Mouse (Mus musculus): Measurements from ENCODE around the gene Arhgap35. TPM values are rescaled to one million over a fixed set of nuclear protein-coding genes. Genes with fewer than 3 reads are reported as not detected.
A peak's percentile ranks its signal among the peaks of the same experiment; 100 is the strongest.

Arhgap35 gene
- polyA plus RNA-seq, 1 experiment: 13.4 TPM

GRCm38 (mm10) chr7:16471549-16471948 lies 143.2 kb downstream of the Arhgap35 start:
- Histone ChIP-seq H3K4me1 (replicated peaks; ENCODE audit: control insufficient read depth, insufficient read depth, low read length) (no peaks in the 10 kb centered on the region; the same call in 1 of the 2 replicates), H3K27me3 (ENCODE audit: control insufficient read depth, insufficient read depth, low read length) (peaks cover 33% of the 10 kb centered on the region), H3K27ac (ENCODE audit: control insufficient read depth, insufficient read depth, low read length) (no peak overlapping the region), H3K36me3 (ENCODE audit: control insufficient read depth, insufficient read depth, low read length) (no peaks in the 10 kb centered on the region), H3K4me3 (ENCODE audit: control insufficient read depth, insufficient read depth, low read length) (no peak overlapping the region)
- DNase-seq: peak; percentile 46
- 36% methylated on average over 9 of the region's 9 CpGs for WGBS
- TF ChIP-seq CTCF (IDR thresholded peaks at IDR 0.05; ENCODE audit: borderline replicate concordance, control insufficient read depth, extremely low read depth, insufficient read depth, low read length, poor library complexity): no peak
- TF ChIP-seq POLR2A (IDR thresholded peaks at IDR 0.05; ENCODE audit: control insufficient read depth, extremely low read depth, insufficient read depth, low read length, poor library complexity): no peak

GRCm38 (mm10) chr7:16468115-16468514 lies 146.7 kb downstream of the Arhgap35 start:
- Histone ChIP-seq H3K27ac (ENCODE audit: control insufficient read depth, insufficient read depth, low read length) (no peak overlapping the region), H3K4me3 (ENCODE audit: control insufficient read depth, insufficient read depth, low read length) (no peak overlapping the region), H3K4me1 (replicated peaks; ENCODE audit: control insufficient read depth, insufficient read depth, low read length) (no peaks in the 10 kb centered on the region), H3K36me3 (ENCODE audit: control insufficient read depth, insufficient read depth, low read length) (no peaks in the 10 kb centered on the region), H3K27me3 (ENCODE audit: control insufficient read depth, insufficient read depth, low read length) (peaks cover 3% of the 10 kb centered on the region)
- 47% methylated on average over 5 of the region's 5 CpGs for WGBS
- no peak for DNase-seq
- TF ChIP-seq CTCF (IDR thresholded peaks at IDR 0.05; ENCODE audit: borderline replicate concordance, control insufficient read depth, extremely low read depth, insufficient read depth, low read length, poor library complexity): no peak

DNA sequence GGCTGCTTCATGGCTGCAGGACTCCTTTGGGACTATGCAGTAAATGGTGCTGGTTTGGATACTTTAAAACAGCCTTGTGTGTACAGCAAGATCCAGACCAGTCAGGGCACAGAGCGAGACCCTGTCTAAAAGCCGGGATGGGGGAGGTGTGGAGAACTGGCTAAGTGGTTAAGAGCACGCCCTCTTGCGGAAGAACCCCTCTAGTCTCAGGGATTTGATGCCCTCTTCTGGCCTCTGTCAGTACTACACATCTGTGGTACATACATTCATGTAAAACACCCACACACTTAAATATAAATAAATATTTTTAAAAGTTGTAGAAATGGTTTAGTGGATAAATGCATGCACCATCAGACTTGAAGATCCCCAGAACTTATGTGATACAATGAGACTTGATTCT lies 148.2 kb downstream of the Arhgap35 start:
- H3K4me3 ChIP-seq (ENCODE audit: control insufficient read depth, insufficient read depth, low read length): no peak overlapping the region
- WGBS: 71% methylated on average over 4 of the region's 4 CpGs
- no peak overlapping the region for H3K27ac ChIP-seq (ENCODE audit: control insufficient read depth, insufficient read depth, low read length)
- H3K27me3 ChIP-seq (ENCODE audit: control insufficient read depth, insufficient read depth, low read length): no peaks in the 10 kb centered on the region
- no peaks in the 10 kb centered on the region for H3K36me3 ChIP-seq (ENCODE audit: control insufficient read depth, insufficient read depth, low read length)
- TF ChIP-seq POLR2A (IDR thresholded peaks at IDR 0.05; ENCODE audit: control insufficient read depth, extremely low read depth, insufficient read depth, low read length, poor library complexity) (no peak), CTCF (IDR thresholded peaks at IDR 0.05; ENCODE audit: borderline replicate concordance, control insufficient read depth, extremely low read depth, insufficient read depth, low read length, poor library complexity) (peak; percentile 44; the same call in 1 of the 2 replicates)
- H3K4me1 ChIP-seq (replicated peaks; ENCODE audit: control insufficient read depth, insufficient read depth, low read length): no peaks in the 10 kb centered on the region
- peak; percentile 31 for DNase-seq

- no peaks in the 10 kb centered on the region for H3K36me3 ChIP-seq (ENCODE audit: control insufficient read depth, insufficient read depth, low read length)
- H3K27me3 ChIP-seq (ENCODE audit: control insufficient read depth, insufficient read depth, low read length): no peaks in the 10 kb centered on the region
- no peak for DNase-seq
- 95% methylated on average over 5 of the region's 5 CpGs for WGBS
- H3K27ac ChIP-seq (ENCODE audit: control insufficient read depth, insufficient read depth, low read length): no peak overlapping the region
- no peaks in the 10 kb centered on the region for H3K4me1 ChIP-seq (replicated peaks; ENCODE audit: control insufficient read depth, insufficient read depth, low read length)
- no peak for TF ChIP-seq CTCF (IDR thresholded peaks at IDR 0.05; ENCODE audit: borderline replicate concordance, control insufficient read depth, extremely low read depth, insufficient read depth, low read length, poor library complexity)
- no peak for TF ChIP-seq POLR2A (IDR thresholded peaks at IDR 0.05; ENCODE audit: control insufficient read depth, extremely low read depth, insufficient read depth, low read length, poor library complexity)
- no peak overlapping the region for H3K4me3 ChIP-seq (ENCODE audit: control insufficient read depth, insufficient read depth, low read length)
These were observed 149.2 kb downstream of the Arhgap35 start for GRCm38 (mm10) chr7:16465568-16465967.

DNA sequence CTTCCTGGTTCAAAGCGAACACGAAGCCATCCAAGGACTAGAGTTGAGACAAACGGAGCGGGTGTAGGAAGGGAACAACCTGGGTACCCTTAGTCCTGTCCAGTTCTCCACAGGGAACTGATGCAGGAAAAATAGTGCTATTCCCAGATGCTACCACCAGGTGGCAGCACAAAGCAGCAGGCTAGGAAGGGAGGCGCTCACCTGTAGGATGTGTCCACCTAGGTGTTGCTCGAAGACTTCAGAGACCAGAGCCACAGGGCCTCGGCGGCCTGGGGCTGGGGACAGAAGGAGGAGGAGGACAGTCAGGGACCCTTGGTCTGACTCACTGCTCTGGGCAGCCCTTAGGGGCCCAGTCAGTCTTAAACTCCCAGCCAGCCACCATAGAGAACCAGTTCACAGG lies 149.6 kb downstream of the Arhgap35 start:
- DNase-seq: peak; percentile 68
- TF ChIP-seq CTCF (IDR thresholded peaks at IDR 0.05; ENCODE audit: borderline replicate concordance, control insufficient read depth, extremely low read depth, insufficient read depth, low read length, poor library complexity): peak; percentile 76; the same call in 1 of the 2 replicates
- no peak for TF ChIP-seq POLR2A (IDR thresholded peaks at IDR 0.05; ENCODE audit: control insufficient read depth, extremely low read depth, insufficient read depth, low read length, poor library complexity)
- Histone ChIP-seq H3K27me3 (ENCODE audit: control insufficient read depth, insufficient read depth, low read length) (no peaks in the 10 kb centered on the region), H3K4me1 (replicated peaks; ENCODE audit: control insufficient read depth, insufficient read depth, low read length) (no peaks in the 10 kb centered on the region), H3K27ac (ENCODE audit: control insufficient read depth, insufficient read depth, low read length) (no peak overlapping the region), H3K36me3 (ENCODE audit: control insufficient read depth, insufficient read depth, low read length) (no peaks in the 10 kb centered on the region), H3K4me3 (ENCODE audit: control insufficient read depth, insufficient read depth, low read length) (no peak overlapping the region)
- 5% methylated on average over 8 of the region's 8 CpGs for WGBS

- peak; percentile 97 for TF ChIP-seq CTCF (IDR thresholded peaks at IDR 0.05; ENCODE audit: borderline replicate concordance, control insufficient read depth, extremely low read depth, insufficient read depth, low read length, poor library complexity)
- TF ChIP-seq POLR2A (IDR thresholded peaks at IDR 0.05; ENCODE audit: control insufficient read depth, extremely low read depth, insufficient read depth, low read length, poor library complexity): no peak
- Histone ChIP-seq H3K27ac (ENCODE audit: control insufficient read depth, insufficient read depth, low read length) (no peak overlapping the region), H3K4me1 (replicated peaks; ENCODE audit: control insufficient read depth, insufficient read depth, low read length) (no peaks in the 10 kb centered on the region), H3K4me3 (ENCODE audit: control insufficient read depth, insufficient read depth, low read length) (no peak overlapping the region), H3K36me3 (ENCODE audit: control insufficient read depth, insufficient read depth, low read length) (no peaks in the 10 kb centered on the region), H3K27me3 (ENCODE audit: control insufficient read depth, insufficient read depth, low read length) (no peaks in the 10 kb centered on the region)
- DNase-seq: peak; percentile 84
- 1% methylated on average over 14 of the region's 14 CpGs for WGBS
These were observed 151.6 kb downstream of the Arhgap35 start for GRCm38 (mm10) chr7:16463214-16463613.

DNA sequence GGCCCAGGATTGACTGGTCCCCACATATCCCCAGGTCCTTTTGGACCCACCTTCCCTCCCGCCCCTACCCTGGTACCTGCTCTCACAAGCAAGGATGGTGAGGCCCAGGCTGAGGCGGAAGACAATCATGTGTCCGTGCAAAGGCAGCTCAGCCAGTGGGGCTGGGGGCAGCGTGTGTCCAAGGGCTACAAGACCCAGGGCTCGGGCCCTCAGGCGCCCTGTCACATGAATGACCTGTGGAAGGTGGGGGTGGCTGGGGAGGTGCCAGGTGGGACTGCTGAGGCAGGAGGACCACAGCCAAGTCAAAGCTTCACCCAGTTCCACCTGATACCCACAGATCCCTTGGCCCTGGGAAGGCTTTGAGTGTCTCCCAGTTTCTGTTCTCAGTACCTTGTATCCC lies 153.1 kb downstream of the Arhgap35 start:
- WGBS: 82% methylated on average over 6 of the region's 6 CpGs
- Histone ChIP-seq H3K27ac (ENCODE audit: control insufficient read depth, insufficient read depth, low read length) (no peak overlapping the region), H3K4me1 (replicated peaks; ENCODE audit: control insufficient read depth, insufficient read depth, low read length) (no peaks in the 10 kb centered on the region), H3K36me3 (ENCODE audit: control insufficient read depth, insufficient read depth, low read length) (no peaks in the 10 kb centered on the region), H3K27me3 (ENCODE audit: control insufficient read depth, insufficient read depth, low read length) (no peaks in the 10 kb centered on the region), H3K4me3 (ENCODE audit: control insufficient read depth, insufficient read depth, low read length) (no peak overlapping the region)
- DNase-seq: no peak
- TF ChIP-seq POLR2A (IDR thresholded peaks at IDR 0.05; ENCODE audit: control insufficient read depth, extremely low read depth, insufficient read depth, low read length, poor library complexity) (no peak), CTCF (IDR thresholded peaks at IDR 0.05; ENCODE audit: borderline replicate concordance, control insufficient read depth, extremely low read depth, insufficient read depth, low read length, poor library complexity) (no peak)

Measured in thymus, adult 2 months (tissue).